Mouse (Mus musculus): ENCODE data around the gene Lamc3. TPM values are rescaled to one million over a fixed set of nuclear protein-coding genes. Genes with fewer than 3 reads are reported as not detected.

The Lamc3 gene
- polyA plus RNA-seq, 1 experiment from 2014 or later = 0.64 TPM

DNA sequence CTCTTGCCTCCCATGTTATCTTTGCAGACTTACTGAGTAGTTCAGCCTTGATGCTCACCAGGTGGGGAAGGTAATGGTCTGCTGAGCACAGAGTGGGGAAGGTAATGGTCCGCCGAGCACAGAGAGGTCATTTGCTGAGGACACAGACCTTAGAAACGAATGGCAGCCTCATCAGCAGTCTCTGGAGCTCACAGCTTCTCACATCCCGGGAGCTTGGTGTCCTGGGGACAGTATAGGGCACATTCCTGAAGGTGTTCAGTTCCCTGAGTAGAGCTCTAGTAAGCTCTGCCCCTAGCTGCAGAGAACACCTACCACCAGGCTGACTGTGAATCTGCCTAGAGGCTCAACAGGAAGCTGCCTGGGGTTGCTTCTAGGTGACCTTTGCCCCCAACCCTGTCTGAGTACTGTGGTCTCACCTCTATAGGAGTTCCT lies 74.7 kb downstream of the Lamc3 start:
- no peak overlapping the region for H3K4me2 ChIP-seq
- ATAC-seq (ENCODE audit: insufficient read depth, low FRiP score, low read depth) = no peak
- no peak overlapping the region for H3K27ac ChIP-seq

DNA sequence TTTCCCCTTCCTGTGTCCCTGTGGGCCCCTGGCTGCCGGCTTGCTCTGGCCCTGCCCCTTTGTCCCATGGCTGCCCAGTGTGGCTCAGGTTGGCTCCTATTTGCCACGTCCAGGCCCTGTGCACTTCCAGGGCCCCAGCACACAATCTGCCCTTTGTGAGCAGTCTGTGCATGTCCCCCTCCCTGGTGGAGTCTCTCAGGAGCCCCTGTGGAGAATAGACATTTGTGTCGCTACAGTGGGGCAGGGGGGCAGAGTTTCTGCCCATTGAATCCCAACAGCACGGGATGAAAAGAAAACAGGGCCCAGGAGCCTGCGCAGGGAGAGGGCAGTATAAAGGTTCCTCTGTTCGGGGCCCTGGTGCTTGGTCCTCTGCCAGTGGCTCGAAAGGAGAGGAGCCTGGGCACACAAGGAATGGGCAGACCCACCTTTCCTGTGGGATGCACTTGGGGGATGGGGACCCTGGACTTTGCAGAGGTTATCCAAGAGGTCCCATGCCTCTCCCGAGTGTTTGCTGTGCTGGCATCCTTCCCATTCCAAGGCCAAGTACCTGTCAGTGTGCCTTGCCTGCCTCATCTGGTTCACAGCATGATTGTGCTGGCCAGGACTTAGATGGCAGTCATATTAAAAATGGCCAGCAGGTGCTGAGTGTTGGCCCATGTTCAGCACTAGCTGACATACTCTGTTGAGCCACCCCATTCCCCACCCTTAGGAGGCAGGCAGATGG lies 75.6 kb downstream of the Lamc3 start:
- WGBS = 72% methylated on average over 8 of the region's 8 CpGs
- peak; percentile 34; the same call in 1 of the 2 replicates for ATAC-seq (ENCODE audit: insufficient read depth, low FRiP score, low read depth)
- H3K4me3 ChIP-seq (replicated peaks) = no peak overlapping the region
- H3K27me3 ChIP-seq (replicated peaks) = no peaks in the 10 kb centered on the region
- no peak overlapping the region for H3K9ac ChIP-seq
- no peak overlapping the region for H3K4me2 ChIP-seq
- no peaks in the 10 kb centered on the region for H3K36me3 ChIP-seq
- H3K27ac ChIP-seq = no peak overlapping the region
- no peaks in the 10 kb centered on the region for H3K4me1 ChIP-seq
- no peaks in the 10 kb centered on the region for H3K9me3 ChIP-seq

More for the DNA sequence above, 74.7 kb downstream of the Lamc3 start:
- no peaks in the 10 kb centered on the region for H3K9me3 ChIP-seq
- WGBS = 71% methylated on average over 4 of the region's 4 CpGs
- no peaks in the 10 kb centered on the region for H3K36me3 ChIP-seq
- H3K27me3 ChIP-seq (replicated peaks) = no peaks in the 10 kb centered on the region
- H3K4me3 ChIP-seq (replicated peaks) = no peak overlapping the region
- H3K4me1 ChIP-seq = no peaks in the 10 kb centered on the region
- H3K9ac ChIP-seq = no peak overlapping the region

DNA sequence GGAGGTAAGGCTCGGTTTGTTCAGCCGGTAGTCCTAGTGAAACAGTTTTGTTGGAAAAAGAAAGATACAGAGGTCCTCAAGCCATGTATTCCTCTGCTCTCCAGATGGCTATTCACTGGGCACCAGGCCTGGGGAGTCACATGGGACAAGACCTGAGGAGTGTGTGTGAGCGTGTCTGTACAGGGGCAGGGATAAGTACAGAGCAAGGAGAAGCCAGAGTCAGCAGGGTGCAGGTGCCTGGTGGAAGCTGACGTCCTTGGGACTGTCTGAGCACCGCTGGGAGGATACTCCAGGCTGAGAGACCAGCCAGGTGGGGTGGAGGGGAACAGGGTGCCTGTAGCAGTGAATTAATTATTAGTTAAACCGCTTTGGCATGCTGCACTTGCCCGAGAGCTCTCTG lies 76.4 kb downstream of the Lamc3 start:
- Histone ChIP-seq H3K9me3 (no peaks in the 10 kb centered on the region), H3K4me1 (no peaks in the 10 kb centered on the region), H3K27ac (0 out of 2 replicates have a peak overlapping the region, but pooled peaks have one; percentile 21), H3K4me3 (replicated peaks) (no peak overlapping the region), H3K4me2 (no peak overlapping the region), H3K36me3 (no peaks in the 10 kb centered on the region), H3K9ac (no peak overlapping the region), H3K27me3 (replicated peaks) (no peaks in the 10 kb centered on the region)
- peak; percentile 45; the same call in 1 of the 2 replicates for ATAC-seq (ENCODE audit: insufficient read depth, low FRiP score, low read depth)
- WGBS = 76% methylated on average over 7 of the region's 7 CpGs

DNA sequence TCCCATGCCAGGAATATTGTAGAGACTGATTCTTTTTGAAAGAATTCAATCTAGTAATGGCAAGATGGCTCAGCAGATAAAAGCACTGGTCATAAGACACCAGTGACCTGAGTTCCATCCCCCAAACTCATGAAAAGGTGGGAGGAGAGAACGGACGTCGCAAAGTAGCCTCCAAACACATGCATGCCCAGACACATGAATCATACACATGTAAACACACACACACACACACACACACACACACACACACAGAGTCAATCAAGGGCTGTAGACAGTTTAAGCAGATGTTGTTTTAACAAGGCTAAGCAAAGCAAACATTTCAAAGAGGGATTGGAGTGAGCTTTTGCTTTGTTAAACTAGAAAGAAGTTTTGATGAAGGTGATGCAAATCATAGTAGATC lies 77.1 kb downstream of the Lamc3 start:
- no peak overlapping the region for H3K27ac ChIP-seq
- H3K9ac ChIP-seq = no peak overlapping the region
- no peak overlapping the region for H3K4me3 ChIP-seq (replicated peaks)
- H3K4me2 ChIP-seq = no peak overlapping the region
- H3K4me1 ChIP-seq = no peaks in the 10 kb centered on the region
- H3K9me3 ChIP-seq = no peaks in the 10 kb centered on the region
- WGBS = 66% methylated on average over 3 of the region's 3 CpGs
- no peaks in the 10 kb centered on the region for H3K36me3 ChIP-seq
- no peak for ATAC-seq (ENCODE audit: insufficient read depth, low FRiP score, low read depth)
- no peaks in the 10 kb centered on the region for H3K27me3 ChIP-seq (replicated peaks)

DNA sequence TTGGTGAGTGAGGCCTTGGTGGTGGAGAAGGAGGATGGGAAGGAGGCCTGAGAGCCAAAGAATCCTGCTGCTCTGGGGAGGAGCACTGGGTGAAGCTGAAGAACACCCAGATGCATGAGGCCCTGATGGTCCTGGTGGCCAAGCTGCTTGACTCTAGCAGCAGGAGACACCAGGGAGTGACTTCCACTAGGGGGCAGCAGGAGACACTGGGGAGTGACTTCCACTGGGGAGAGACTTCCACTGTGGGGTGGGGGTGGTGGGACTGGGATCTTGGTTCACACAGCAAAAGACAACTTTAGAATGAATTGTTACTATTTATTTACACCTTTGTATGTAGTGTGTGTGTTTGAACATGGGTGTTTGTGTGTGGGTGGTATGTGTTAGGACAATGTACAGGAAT lies 78.0 kb downstream of the Lamc3 start:
- ATAC-seq (ENCODE audit: insufficient read depth, low FRiP score, low read depth) = no peak
- Histone ChIP-seq H3K9me3 (no peaks in the 10 kb centered on the region), H3K27ac (no peak overlapping the region), H3K4me3 (replicated peaks) (no peak overlapping the region), H3K4me1 (no peaks in the 10 kb centered on the region), H3K9ac (no peak overlapping the region), H3K36me3 (no peaks in the 10 kb centered on the region), H3K4me2 (no peak overlapping the region), H3K27me3 (replicated peaks) (no peaks in the 10 kb centered on the region)

DNA sequence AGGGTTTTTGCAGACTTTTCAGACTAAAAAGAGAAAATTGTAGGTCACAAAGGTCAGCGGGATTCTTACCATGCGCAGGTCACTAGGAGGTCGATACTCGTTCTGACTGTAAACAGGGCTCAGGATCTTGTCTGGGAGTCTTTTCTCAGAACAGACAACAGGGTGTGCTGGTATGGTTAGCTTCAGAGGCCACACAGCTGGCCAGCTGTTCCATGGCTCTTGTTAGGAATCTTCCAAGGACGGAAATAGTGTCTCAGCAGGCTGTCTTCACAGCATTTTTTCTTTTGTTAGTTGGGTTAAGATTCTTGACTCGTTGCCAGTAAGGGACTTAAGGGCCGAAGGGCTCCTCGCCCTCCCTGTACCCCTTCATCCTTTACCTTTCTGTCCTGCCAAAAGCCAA lies 79.7 kb downstream of the Lamc3 start:
- Histone ChIP-seq H3K4me1 (no peaks in the 10 kb centered on the region), H3K27ac (no peak overlapping the region), H3K9ac (no peak overlapping the region), H3K4me3 (replicated peaks) (no peak overlapping the region), H3K9me3 (no peaks in the 10 kb centered on the region), H3K27me3 (replicated peaks) (no peaks in the 10 kb centered on the region), H3K4me2 (no peak overlapping the region), H3K36me3 (no peaks in the 10 kb centered on the region)
- 71% methylated on average over 8 of the region's 8 CpGs for WGBS
- no peak for ATAC-seq (ENCODE audit: insufficient read depth, low FRiP score, low read depth)

DNA sequence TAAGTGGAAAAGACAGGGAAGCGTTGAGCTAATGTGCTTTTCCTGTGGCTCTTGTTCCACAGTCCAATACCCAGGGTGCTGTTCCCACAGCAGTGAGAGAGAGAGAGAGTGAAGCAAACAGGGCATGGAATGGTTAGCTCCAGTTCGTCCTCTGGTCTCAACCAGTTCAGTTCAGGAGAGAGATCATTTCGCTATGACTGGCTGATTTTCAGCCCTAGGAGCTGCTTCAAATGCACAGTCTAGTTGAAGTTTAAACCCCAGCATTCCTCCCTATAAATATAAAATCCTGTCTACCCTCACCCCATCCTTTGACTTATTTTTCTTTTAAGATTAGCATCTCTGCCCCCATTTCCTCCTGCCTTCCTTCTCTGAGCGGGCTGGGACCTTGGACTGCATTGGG lies 85.5 kb downstream of the Lamc3 start:
- Histone ChIP-seq H3K36me3 (peaks cover 7% of the 10 kb centered on the region; the same call in 1 of the 2 replicates), H3K9ac (no peak overlapping the region), H3K27ac (no peak overlapping the region), H3K9me3 (no peaks in the 10 kb centered on the region), H3K4me1 (peaks cover 6% of the 10 kb centered on the region; the same call in 1 of the 2 replicates), H3K4me3 (replicated peaks) (no peak overlapping the region), H3K27me3 (replicated peaks) (no peaks in the 10 kb centered on the region), H3K4me2 (no peak overlapping the region)
- no peak for ATAC-seq (ENCODE audit: insufficient read depth, low FRiP score, low read depth)
- WGBS = 84% methylated on average over 4 of the region's 4 CpGs

DNA sequence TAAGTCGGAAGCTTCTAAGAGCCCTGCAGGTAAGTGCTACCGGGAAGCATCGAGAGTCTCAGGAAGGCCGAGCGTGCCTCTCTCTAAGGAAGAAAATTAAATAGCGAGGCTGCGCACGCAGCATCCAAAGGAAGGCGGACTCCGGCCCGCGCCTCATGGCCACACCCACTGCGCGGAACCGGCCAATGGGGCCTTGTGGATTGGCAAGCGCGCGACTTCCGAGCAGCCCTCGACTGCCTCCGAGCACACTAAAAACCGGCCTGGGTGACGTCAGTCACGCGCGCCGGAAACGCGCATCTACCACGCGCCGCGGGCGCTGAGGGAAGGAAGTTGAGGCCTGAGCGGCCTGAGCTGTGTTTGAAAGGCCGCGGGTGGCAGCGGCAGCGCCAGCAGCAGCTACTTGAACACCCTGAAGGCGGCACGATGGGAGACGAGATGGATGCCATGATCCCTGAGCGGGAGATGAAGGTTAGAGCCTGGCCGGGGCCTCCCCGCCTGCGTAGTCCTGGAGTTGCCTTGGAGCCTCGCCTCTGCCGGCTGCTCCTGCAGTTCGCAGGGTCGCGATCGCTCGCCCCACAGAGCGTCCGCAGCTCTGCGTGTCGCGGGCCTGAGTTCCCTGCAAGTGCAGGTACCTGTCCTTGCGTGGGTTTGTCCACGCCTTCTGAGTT lies 87.2 kb downstream of the Lamc3 start, which contains the start of gene Nup214:
Gene Nup214, plus strand, starts transcription at position 296 of the 668 bp plus-strand sequence.
- WGBS = under 1% methylated on average over 60 of the region's 60 CpGs
- peaks cover 16% of the 10 kb centered on the region for H3K36me3 ChIP-seq

DNA sequence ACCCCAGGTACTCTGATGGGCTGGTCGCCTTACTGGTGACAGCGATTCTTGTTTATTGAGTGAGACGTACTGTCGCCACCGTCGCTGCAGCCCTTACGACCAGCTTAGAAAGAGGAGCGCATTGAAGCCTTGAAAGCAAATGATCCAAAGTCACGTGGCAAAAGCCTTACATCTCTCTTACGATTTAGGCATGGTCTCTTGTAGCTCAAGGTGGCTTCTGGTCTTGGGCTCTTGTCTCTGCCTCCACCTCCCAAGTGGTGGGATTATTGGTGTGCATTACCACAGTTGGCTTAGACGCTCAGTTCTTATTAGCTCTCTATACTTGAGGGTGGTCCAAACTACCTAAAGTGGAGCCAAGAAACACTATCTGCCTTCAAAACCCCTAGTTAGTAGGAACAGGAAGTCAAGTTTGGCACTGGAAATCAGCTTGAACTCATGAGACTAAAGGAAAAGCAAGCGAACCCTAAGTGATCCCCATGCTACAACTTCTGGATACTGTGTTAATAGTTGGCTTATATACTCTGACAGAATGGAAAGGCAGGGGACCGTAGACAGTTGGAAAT lies 87.8 kb downstream of the Lamc3 start:
- Histone ChIP-seq H3K4me3 (replicated peaks) (peak overlapping the region; percentile 91), H3K4me2 (peak overlapping the region; percentile 94), H3K9me3 (no peaks in the 10 kb centered on the region), H3K4me1 (peaks cover 6% of the 10 kb centered on the region; the same call in 1 of the 2 replicates), H3K27me3 (replicated peaks) (no peaks in the 10 kb centered on the region), H3K36me3 (peaks cover 19% of the 10 kb centered on the region), H3K9ac (peak overlapping the region; percentile 85), H3K27ac (peak overlapping the region; percentile 48; the same call in 1 of the 2 replicates)
- 8% methylated on average over 13 of the region's 13 CpGs for WGBS
- no peak for ATAC-seq (ENCODE audit: insufficient read depth, low FRiP score, low read depth)

More for the DNA sequence above, 87.2 kb downstream of the Lamc3 start, which contains the start of gene Nup214:
- Histone ChIP-seq H3K9ac (peak within 1 kb of the TSS; percentile 85), H3K4me1 (peaks cover 6% of the 10 kb centered on the region; the same call in 1 of the 2 replicates), H3K27me3 (replicated peaks) (no peaks in the 10 kb centered on the region), H3K9me3 (no peaks in the 10 kb centered on the region), H3K4me3 (replicated peaks) (peak within 1 kb of the TSS; percentile 91), H3K4me2 (peak within 1 kb of the TSS; percentile 94), H3K27ac (peak within 1 kb of the TSS; percentile 60)
- ATAC-seq (ENCODE audit: insufficient read depth, low FRiP score, low read depth) = peak; percentile 99

DNA sequence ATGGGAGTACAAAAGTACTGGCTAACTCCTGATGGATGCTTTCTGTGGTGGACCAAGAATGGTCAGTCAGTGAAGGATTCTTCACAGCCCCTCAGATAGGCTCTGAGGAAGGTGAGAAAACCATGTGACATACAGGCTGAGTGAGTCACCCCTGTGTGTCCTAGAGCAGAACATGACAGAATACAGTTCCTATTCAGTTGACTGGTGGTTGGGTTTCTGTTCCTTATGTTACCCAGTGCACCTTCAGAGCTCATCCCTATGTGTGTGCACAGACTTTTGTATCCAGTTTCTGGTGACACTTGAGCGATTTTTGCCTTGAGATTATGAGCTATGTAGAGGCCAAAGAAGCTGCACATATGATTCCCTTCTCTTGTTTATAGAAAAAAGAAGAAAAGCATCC lies 100.7 kb downstream of the Lamc3 start:
- H3K9ac ChIP-seq = no peak overlapping the region
- no peaks in the 10 kb centered on the region for H3K27me3 ChIP-seq (replicated peaks)
- H3K4me3 ChIP-seq (replicated peaks) = no peak overlapping the region
- WGBS = 94% methylated on average over 1 of the region's 1 CpGs
- H3K4me2 ChIP-seq = no peak overlapping the region
- H3K36me3 ChIP-seq = peaks cover 63% of the 10 kb centered on the region
- no peak overlapping the region for H3K27ac ChIP-seq
- no peak for ATAC-seq (ENCODE audit: insufficient read depth, low FRiP score, low read depth)
- no peaks in the 10 kb centered on the region for H3K4me1 ChIP-seq
- no peaks in the 10 kb centered on the region for H3K9me3 ChIP-seq

DNA sequence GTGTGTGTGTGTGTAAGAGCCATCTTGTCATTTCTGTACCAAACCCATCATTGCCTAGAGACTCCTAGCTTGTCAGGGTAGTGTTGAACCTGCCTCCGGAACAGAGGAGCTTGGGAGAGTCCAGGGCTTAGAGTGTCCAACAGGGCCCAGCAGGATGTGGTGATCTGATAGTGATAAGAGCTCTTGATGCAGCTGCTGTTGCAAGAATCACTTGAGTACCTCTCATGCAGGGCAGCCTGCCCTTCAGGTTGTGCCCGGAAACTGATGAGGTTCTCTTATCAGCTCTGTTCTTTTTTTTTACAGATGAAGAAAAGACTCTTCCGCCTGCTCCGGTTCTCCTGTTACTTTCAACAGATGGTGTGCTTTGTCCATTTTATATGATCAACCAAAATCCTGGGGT lies 103.9 kb downstream of the Lamc3 start:
- H3K27me3 ChIP-seq (replicated peaks) = no peaks in the 10 kb centered on the region
- no peak overlapping the region for H3K27ac ChIP-seq
- 95% methylated on average over 4 of the region's 4 CpGs for WGBS
- H3K4me1 ChIP-seq = no peaks in the 10 kb centered on the region
- no peak overlapping the region for H3K4me3 ChIP-seq (replicated peaks)
- H3K36me3 ChIP-seq = peaks cover 71% of the 10 kb centered on the region
- ATAC-seq (ENCODE audit: insufficient read depth, low FRiP score, low read depth) = no peak
- no peaks in the 10 kb centered on the region for H3K9me3 ChIP-seq
- H3K9ac ChIP-seq = no peak overlapping the region
- H3K4me2 ChIP-seq = no peak overlapping the region

DNA sequence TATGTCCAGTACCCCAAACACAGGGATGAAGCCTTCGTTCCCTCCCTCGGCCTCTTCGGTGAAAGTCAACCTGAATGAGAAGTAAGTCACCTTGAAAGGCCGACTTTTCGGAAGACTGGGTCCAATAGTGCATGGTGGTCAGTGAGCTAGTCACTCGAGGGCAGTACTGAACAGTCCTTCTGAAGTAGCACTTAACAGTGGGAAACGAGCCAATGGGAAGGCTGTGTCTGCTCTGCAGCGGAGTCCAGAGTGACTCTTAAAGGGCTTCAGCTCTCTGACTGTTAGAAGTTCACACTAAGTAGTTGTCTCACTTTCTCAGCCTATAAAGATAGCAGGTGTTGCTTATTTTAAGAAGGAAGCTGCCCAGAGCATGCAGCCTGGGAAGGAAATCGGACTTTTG lies 107.8 kb downstream of the Lamc3 start:
- Histone ChIP-seq H3K36me3 (peaks cover 77% of the 10 kb centered on the region), H3K9ac (no peak overlapping the region)
- WGBS = 91% methylated on average over 9 of the region's 9 CpGs

More for the DNA sequence above, 107.8 kb downstream of the Lamc3 start:
- H3K4me3 ChIP-seq (replicated peaks) = no peak overlapping the region
- H3K9me3 ChIP-seq = no peaks in the 10 kb centered on the region
- no peaks in the 10 kb centered on the region for H3K27me3 ChIP-seq (replicated peaks)
- no peaks in the 10 kb centered on the region for H3K4me1 ChIP-seq
- no peak for ATAC-seq (ENCODE audit: insufficient read depth, low FRiP score, low read depth)
- no peak overlapping the region for H3K27ac ChIP-seq
- no peak overlapping the region for H3K4me2 ChIP-seq
